Mouse (Mus musculus): Measurements from ENCODE around the gene Sec16a.

- TF ChIP-seq CTCF (IDR thresholded peaks at IDR 0.05; ENCODE audit: insufficient read depth, low read depth, low read length) (no peak), POLR2A (IDR thresholded peaks at IDR 0.05; ENCODE audit: insufficient read depth, low read depth, low read length) (no peak)
Measured at GRCm38 (mm10) chr2:26437221-26437620, 7.8 kb downstream of the Sec16a start.
